Mouse (Mus musculus) induced T-regulatory cell, adult 2 months (primary cell): ENCODE results near the gene Srrd.

ENCODE experiments used
- DNase-seq: peaks from one replicate; pipeline ENCODE4 v3.0.0-alpha.2; 2012; ENCODE audit warnings: low read depth

The Srrd gene

GRCm38 (mm10) chr5:112288193-112289141 is 54.4 kb downstream of the Srrd start:
- no peak for DNase-seq

GRCm38 (mm10) chr5:112287652-112288051 is 55.2 kb downstream of the Srrd start:
- DNase-seq: no peak
